ENCODE assay signal across 8 mouse cellular contexts in genomic region chr2:35132662-35133055, GRCm38 (mm10). TPM values are rescaled to one million over a fixed set of nuclear protein-coding genes. Genes with fewer than 3 reads are reported as not detected.
DNase-seq lines count a peak whose midpoint lies in the region; ATAC-seq and TF ChIP-seq lines count a peak whose summit lies in the region.

No protein-coding gene starts in this region.

- WGBS in kidney, postnatal 0 days, result 3% methylated on average over 5 of the region's 5 CpGs
- 2% methylated on average over 5 of the region's 5 CpGs for WGBS in intestine, embryonic 16.5 days
- 12% methylated on average over 5 of the region's 5 CpGs for WGBS in neural tube, embryonic 14.5 days

- peak overlapping the region; percentile 75 for H3K4me2 ChIP-seq in kidney, postnatal 0 days (ENCODE audit: low read length)
- peak overlapping the region; percentile 73 for H3K4me2 ChIP-seq in intestine, embryonic 16.5 days (ENCODE audit: low read depth, low read length)
- peak overlapping the region; percentile 36 for H3K4me2 ChIP-seq in neural tube, embryonic 14.5 days (ENCODE audit: low read depth, low read length)

- H3K9ac ChIP-seq in kidney, postnatal 0 days (ENCODE audit: low read depth, low read length), result peak overlapping the region; percentile 57
- peak overlapping the region; percentile 70 for H3K9ac ChIP-seq in intestine, embryonic 16.5 days (ENCODE audit: low read depth, low read length)
- H3K9ac ChIP-seq in neural tube, embryonic 14.5 days (replicated peaks; ENCODE audit: low read depth, low read length), result no peak overlapping the region

- peaks cover 12% of the 10 kb centered on the region; the same call in 1 of the 2 replicates for H3K36me3 ChIP-seq in kidney, postnatal 0 days (ENCODE audit: insufficient read depth, low read length)
- 0 out of 2 replicates have a peak, but pooled peaks cover 4% of the 10 kb centered on the region for H3K36me3 ChIP-seq in intestine, embryonic 16.5 days (ENCODE audit: control insufficient read depth, insufficient read depth, low read length)
- peaks cover 19% of the 10 kb centered on the region; the same call in 1 of the 2 replicates for H3K36me3 ChIP-seq in neural tube, embryonic 14.5 days (ENCODE audit: control insufficient read depth, insufficient read depth, low read length)

- TF ChIP-seq CTCF in kidney, postnatal 0 days (IDR thresholded peaks at IDR 0.05; ENCODE audit: low read depth), result no peak

- H3K27ac ChIP-seq in kidney, postnatal 0 days, result peak overlapping the region; percentile 83
- peak overlapping the region; percentile 92 for H3K27ac ChIP-seq in intestine, embryonic 16.5 days (ENCODE audit: low read length)
- H3K27ac ChIP-seq in neural tube, embryonic 14.5 days (ENCODE audit: low read depth, low read length), result no peak overlapping the region

- H3K9me3 ChIP-seq in kidney, postnatal 0 days (replicated peaks; ENCODE audit: low read length), result no peaks in the 10 kb centered on the region
- no peaks in the 10 kb centered on the region for H3K9me3 ChIP-seq in intestine, embryonic 16.5 days (ENCODE audit: control insufficient read depth, low read length)
- no peaks in the 10 kb centered on the region for H3K9me3 ChIP-seq in neural tube, embryonic 14.5 days (ENCODE audit: control insufficient read depth, low read length)

- peak overlapping the region; percentile 43 for H3K4me3 ChIP-seq in kidney, postnatal 0 days (replicated peaks; ENCODE audit: low read depth, low read length)
- peak overlapping the region; percentile 64 for H3K4me3 ChIP-seq in intestine, embryonic 16.5 days (ENCODE audit: low read length)
- H3K4me3 ChIP-seq in neural tube, embryonic 14.5 days (ENCODE audit: low read depth, low read length), result peak overlapping the region; percentile 32; the same call in 1 of the 2 replicates

- no peaks in the 10 kb centered on the region for H3K27me3 ChIP-seq in kidney, postnatal 0 days (ENCODE audit: insufficient read depth, low read length)
- H3K27me3 ChIP-seq in intestine, embryonic 16.5 days (replicated peaks; ENCODE audit: control insufficient read depth, insufficient read depth, low read length), result no peaks in the 10 kb centered on the region
- H3K27me3 ChIP-seq in neural tube, embryonic 14.5 days (ENCODE audit: control insufficient read depth, insufficient read depth, low read length), result no peaks in the 10 kb centered on the region

- no peaks in the 10 kb centered on the region for H3K4me1 ChIP-seq in kidney, postnatal 0 days (replicated peaks; ENCODE audit: insufficient read depth, low read length)
- H3K4me1 ChIP-seq in intestine, embryonic 16.5 days (ENCODE audit: control insufficient read depth, insufficient read depth, low read length), result peaks cover 7% of the 10 kb centered on the region
- no peaks in the 10 kb centered on the region for H3K4me1 ChIP-seq in neural tube, embryonic 14.5 days (ENCODE audit: control insufficient read depth, insufficient read depth, low read length)

- no peak for ATAC-seq in kidney, postnatal 0 days (replicated peaks; ENCODE audit: low FRiP score, low read depth)
- no peak for ATAC-seq in intestine, embryonic 16.5 days
- no peak for ATAC-seq in neural tube, embryonic 14.5 days (ENCODE audit: low read depth)
- no peak for ATAC-seq in erythroid progenitor cell, adult 5-6 weeks (replicated peaks; ENCODE audit: low FRiP score, poor library complexity, severe bottlenecking)

- peak; percentile 20 for DNase-seq in kidney, postnatal 0 days (ENCODE audit: low spot score)
- DNase-seq in kidney, postnatal 14 days, result no peak
- peak; percentile 8 for DNase-seq in c-Kit-positive CD71-positive TER-119-positive erythroid progenitor cells, embryonic 14.5 days (ENCODE audit: low spot score)
- no peak for DNase-seq in cerebellum, adult 11 months
- no peak for DNase-seq in adrenal gland, postnatal 25 days

RNA-seq across cellular contexts. Expression of gene Cntrl, which starts 23.4 kb away (rescaled TPM):
- polyA plus RNA-seq in kidney, postnatal 0 days (2015; fragmentation: Nextera tagmentation; extraction: Ambion mirVana), result 16.3 and 16.5 TPM in 2 replicates
- polyA plus RNA-seq in intestine, embryonic 16.5 days (2015; fragmentation: Nextera tagmentation; extraction: Ambion mirVana), result 15.7 and 17.3 TPM in 2 replicates
- 9.5 and 11.4 TPM in 2 replicates for polyA plus RNA-seq in neural tube, embryonic 14.5 days (2014; fragmentation: Nextera tagmentation; extraction: Ambion mirVana)
- total RNA-seq in erythroid progenitor cell, adult 5-6 weeks (2015; ENCODE audit: low replicate concordance), result 86.1 and 116 TPM in 2 replicates
- 78.9 and 99.0 TPM in 2 replicates for total RNA-seq in erythroid progenitor cell, adult 5-6 weeks (2017; ENCODE audit: low replicate concordance)
- total RNA-seq in adrenal gland, postnatal 25 days (2021), result 26.8 and 28.4 TPM in 2 replicates

RNA-seq across cellular contexts. Expression of gene AI182371, which starts 31.3 kb away (rescaled TPM):
- 0.15 and 0.30 TPM in 2 replicates for polyA plus RNA-seq in kidney, postnatal 0 days (2015; fragmentation: Nextera tagmentation; extraction: Ambion mirVana)
- polyA plus RNA-seq in intestine, embryonic 16.5 days (2015; fragmentation: Nextera tagmentation; extraction: Ambion mirVana), result 0.39 and 0.87 TPM in 2 replicates
- polyA plus RNA-seq in neural tube, embryonic 14.5 days (2014; fragmentation: Nextera tagmentation; extraction: Ambion mirVana), result 0.27 and 0.37 TPM in 2 replicates
- not detected in 2 replicates for total RNA-seq in erythroid progenitor cell, adult 5-6 weeks (2015; ENCODE audit: low replicate concordance)
- 1.3 TPM in 1 of 2 replicates, not detected in the other for total RNA-seq in erythroid progenitor cell, adult 5-6 weeks (2017; ENCODE audit: low replicate concordance)
- 1.0 and 3.5 TPM in 2 replicates for total RNA-seq in adrenal gland, postnatal 25 days (2021)

Comparison
In these comparisons a context has a peak if more than half of its experiments do, and no peak if none do; other contexts are left out.
1. DNase-seq: peak in kidney, postnatal 0 days (single experiment) and c-Kit-positive CD71-positive TER-119-positive erythroid progenitor cells, embryonic 14.5 days (single experiment); none in kidney, postnatal 14 days (single experiment), cerebellum, adult 11 months (single experiment) and adrenal gland, postnatal 25 days (single experiment).
2. Peak in every context shown above with its lines, with median percentiles within 50 percentile points of each other: H3K4me2 ChIP-seq and H3K4me3 ChIP-seq.